Mouse (Mus musculus): ENCODE measurements around the gene Rpgr.
A peak's percentile ranks its signal among the peaks of the same experiment; 100 is the strongest.

Gene Rpgr

DNA sequence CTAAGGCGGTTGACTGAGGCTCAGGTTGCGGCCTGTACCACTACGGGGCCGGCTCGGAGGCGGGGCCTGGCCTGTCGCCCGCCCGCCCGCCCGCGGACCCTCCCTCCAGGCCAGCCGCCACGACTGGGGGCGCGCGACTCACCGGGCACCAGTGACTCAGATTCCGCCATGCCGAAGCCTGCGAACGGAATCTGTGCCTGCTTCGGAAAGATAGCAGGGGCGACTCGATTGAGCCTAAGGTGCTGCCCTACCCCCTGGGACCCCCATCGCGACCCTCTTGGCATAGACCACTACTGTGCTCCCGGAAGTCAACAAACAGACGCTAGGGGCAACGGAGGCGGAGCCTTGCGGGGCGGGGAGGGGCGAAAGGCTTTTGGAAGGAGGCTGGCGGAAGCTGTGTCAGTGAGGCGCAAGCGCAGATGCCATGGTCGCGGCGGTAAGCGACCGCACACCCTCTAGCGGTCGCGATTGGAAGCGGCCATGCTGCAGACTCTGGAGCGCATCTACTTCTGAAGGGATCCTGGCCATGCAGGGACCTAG is at the start of gene Rpgr:
Rpgr (minus strand) TSS at position 511 of the 540 bp plus-strand sequence.
- DNase-seq: peak; percentile 84 to 89

DNA sequence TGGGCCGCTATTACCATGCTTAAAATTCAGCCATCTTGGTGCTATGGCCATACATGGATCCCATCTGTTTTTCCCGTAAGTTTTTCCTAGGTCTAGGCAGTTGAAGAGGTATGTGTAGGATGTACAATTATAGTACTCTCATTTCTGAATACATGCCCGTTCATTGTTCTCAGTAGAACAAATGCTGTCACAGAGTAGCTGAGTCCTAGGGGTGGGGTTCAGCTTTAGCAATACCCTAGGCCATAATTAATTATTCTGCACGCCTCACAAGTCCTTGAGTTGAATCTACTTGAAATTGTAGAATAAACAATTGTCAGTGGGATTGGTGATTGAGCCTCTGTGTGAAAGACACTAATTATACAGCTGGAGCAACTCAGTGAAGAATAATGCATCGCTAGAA is 41.5 kb upstream of the Rpgr start:
- DNase-seq: no peak

DNA sequence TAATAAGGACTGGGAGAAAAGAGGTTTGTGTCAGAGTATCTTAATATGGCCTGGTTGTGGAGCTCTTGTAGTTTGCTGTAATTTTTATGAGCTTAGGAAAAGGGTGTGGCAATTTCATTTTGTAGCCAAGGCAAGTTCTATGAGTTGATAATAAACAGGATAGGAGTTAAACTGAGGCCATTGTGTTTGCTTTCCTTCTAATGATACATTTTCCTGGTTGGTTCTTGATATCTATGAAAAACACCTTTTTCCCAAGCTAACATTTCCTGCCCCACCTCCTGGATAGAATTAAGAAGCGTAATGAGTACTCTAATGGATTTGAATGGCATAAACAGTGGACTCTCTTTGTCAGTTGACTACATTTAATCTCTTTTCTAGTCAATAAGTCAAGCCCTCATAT is 41.1 kb upstream of the Rpgr start:
- no peak for DNase-seq

DNA sequence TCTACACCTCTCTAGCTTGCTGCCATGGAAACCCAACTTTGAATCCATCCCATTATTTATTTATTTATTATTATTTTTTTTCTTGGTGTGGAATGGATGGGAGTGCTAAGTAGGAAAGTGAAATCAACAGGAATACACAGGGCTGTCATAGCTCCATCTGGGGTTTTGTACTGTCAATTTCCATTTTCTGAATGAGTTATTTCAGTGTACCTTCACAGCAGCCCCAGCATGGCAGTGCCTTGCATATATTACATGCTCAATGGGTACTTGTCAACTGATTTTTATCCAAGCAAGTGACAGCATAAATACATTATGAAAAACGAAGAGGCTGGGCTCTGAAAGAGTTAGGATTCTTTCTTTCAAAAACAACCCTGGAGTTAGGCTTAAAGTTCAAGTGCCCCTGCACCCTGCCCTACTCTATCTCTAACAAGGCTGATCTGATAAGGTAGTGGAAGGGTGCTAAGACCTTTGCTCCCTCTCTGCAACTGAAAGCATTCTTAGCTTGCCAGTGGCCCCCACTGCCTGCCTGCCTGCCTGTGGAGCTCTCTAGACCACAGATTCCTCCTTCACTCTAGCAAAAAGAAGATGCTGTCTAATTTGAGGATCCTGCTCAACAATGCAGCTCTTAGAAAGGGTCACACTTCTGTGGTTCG is 35.3 kb upstream of the Rpgr start, which contains the start of gene Otc:
Otc (plus strand) TSS at position 454 of the 653 bp plus-strand sequence.
- no peak for DNase-seq

DNA sequence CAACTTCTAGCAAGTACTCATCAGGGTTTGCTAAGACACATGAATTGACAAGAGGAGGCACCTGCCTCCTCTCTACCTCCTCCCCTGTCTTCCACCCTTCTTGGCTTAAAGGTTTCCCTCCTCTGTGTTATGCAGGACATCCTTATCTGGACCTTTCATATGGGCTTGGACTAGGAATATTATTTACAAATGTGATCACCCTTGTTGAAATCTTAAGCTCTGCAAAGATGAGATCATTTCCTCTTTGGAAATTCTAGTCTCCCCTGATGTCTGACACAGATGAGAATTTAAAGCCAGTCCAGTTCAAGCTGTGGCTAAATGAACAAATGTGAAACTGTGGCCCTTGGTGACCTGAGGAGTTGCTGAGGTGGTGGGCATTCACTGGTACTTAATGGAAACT is 34.6 kb upstream of the Rpgr start:
- no peak for DNase-seq

DNA sequence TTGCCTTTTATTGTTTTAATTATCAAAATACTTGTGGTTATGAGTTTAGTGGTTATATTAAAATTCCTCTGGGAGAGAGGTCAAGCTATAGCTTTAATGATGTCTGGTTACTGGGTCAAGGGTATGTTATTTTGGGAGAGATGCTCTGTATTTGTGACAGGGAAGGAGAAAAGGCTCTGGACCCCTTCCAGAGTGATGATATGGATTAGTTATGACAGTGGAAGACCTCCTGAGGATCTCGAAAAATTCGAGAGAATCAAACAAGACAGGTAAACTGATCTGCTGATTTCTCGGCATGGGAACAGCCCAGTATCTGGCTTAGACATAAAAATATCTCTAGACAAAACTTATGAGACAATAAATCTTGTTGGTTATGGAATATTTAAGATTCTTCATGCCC is 27.2 kb upstream of the Rpgr start:
- DNase-seq: no peak

DNA sequence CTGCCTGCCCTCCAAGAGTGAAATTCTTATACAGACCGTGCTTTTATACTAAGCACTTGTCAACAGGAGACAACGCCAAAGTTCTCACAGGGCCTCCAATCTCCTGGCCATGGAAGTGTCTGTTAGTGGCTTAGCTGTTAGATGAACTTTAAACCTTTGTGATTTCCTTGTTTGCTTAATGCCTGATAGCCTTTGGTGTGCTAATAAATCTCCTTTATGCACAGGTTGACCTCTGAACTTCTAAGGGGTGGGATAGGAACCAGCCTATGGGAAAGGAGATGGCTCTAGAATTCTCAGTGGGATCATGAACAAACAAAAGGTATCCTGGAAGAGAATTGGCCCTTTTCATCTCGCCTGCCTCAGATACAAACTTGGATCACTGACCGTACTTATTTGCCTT is 22.8 kb upstream of the Rpgr start:
- no peak for DNase-seq

DNA sequence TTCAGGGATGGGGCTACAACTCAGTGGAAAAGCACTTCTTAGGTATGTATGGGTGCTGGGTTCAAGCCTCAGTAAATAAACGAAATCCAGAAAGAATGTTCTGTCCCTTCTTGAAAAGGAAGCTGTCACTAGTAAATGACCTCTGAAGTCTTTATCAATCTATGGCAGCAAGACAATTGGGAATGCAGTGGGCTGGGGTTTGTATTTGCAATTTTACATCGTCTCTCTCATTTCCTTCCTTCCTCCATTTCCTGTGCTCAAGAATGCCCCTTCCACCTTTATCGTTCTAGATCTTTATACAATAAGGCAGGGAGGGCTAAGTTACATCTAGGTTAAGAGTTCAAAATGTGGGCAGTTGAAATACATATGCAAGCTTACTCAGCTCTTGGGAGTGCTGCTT is 17.9 kb upstream of the Rpgr start:
- no peak for DNase-seq

DNA sequence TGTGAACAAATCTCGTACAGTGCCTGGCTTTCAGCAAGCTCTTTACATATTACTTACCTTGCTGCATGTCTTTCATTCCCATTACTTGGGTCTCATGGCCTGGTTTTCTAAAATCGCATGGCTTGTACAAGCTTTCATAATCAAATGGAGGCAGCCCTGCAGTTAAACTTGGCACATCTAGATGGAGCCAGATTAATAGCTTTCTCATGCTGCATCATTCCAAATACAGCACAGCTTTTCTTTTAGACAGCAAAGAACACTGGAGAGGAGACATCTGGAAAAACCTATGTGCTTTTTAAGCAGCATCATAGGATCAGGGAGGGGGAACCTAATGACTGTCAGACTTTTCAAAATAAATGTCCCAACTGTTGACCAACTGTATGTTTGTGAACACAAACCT is 16.3 kb upstream of the Rpgr start:
- no peak for DNase-seq

DNA sequence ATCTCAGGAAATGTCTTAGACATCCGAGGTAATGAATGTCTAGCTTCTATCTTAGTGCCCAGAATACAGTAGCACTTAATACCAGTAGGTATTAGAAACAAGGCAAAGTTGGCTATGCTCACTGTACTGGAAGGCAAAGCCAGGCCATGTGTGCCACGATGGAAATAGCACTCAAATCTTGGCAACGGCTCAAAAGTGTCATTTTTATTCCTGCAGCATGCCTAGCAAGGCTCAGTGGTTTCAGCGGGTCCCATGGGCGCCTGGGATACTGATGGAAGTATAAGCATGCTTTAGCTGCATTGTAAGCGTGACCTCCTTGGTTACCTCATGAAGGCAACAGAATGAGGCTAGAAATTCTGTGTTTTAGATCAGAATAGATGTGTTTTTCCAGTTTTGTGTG is 2.6 kb upstream of the Rpgr start:
- DNase-seq: no peak

DNA sequence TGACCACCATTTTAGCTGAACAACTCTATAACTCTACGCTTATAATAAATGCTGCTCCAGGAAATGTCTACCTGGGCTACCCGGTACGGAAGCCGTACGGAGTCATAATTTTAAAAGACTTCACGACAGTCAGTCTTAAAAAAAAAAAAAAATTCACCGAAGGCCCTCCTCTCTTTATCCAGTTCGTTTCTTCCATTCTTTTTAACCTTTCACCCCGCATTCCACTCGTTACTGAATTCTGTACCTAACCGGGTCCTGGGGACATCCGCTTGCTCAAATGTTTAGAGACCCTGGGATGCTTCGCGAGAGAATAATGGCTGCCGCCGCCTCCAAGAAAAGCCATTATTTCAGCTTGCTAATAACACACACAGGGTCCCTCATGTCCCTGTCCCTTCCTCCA is 748 bp downstream of the Rpgr start:
- no peak for DNase-seq

DNA sequence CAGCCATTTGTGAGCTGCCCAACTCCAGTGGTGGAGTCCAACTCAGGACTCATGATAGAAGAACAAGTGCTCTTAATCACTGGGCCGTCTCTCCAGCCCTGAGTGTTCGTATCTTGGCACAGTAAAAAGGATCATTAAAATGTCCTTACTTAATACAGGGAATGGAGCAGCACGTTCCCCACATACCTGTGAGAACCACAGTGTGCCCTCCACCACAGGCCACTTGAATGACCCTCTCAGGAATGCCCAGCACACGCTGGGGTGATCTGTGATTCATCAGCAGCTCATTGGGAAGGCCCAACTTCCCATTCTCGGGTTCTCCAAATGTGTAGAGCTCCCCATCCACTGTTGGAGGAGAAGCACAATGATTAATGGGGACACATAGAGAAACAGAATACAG is 10.8 kb downstream of the Rpgr start:
- no peak for DNase-seq

DNA sequence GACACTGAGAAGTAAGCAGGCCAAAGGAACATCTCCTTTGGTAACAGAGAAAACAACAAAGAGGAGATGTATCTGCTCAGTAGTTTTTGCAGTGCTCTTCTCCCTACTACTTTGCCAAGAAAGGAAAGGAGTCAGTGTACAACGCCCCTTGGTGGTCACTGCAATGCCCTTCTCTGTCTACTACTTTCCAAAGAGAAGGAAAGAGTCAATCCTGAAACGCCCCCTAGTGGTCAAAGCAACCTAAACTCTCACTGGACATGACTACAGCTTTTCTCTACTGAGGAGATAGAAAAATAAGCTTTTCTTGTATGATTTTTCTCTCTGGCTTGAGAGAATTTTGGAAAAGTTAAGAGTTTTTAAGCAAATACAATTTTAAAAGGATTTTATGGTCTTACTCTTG is 15.4 kb downstream of the Rpgr start:
- DNase-seq: peak in 1 of 2 experiments; percentile 10

DNA sequence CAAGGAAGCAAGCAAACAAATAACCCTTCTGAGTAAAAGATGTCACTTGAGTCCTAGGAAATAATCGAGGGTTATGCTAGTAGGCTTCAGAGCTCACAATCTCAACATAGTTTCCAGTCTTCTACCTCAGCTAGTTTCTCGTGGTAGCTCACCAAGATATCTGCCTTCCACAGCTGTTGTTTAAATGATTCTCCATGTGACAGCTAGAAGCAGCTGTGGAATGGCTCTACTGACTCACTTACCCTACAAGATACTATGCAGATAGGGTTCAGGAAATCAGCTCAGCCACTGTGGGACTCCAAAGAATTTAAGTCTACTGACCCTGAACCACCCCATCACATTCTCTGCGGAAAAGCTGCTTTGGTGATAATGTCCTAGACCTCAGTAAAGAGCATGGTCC is 64.3 kb downstream of the Rpgr start:
- DNase-seq: no peak

DNA sequence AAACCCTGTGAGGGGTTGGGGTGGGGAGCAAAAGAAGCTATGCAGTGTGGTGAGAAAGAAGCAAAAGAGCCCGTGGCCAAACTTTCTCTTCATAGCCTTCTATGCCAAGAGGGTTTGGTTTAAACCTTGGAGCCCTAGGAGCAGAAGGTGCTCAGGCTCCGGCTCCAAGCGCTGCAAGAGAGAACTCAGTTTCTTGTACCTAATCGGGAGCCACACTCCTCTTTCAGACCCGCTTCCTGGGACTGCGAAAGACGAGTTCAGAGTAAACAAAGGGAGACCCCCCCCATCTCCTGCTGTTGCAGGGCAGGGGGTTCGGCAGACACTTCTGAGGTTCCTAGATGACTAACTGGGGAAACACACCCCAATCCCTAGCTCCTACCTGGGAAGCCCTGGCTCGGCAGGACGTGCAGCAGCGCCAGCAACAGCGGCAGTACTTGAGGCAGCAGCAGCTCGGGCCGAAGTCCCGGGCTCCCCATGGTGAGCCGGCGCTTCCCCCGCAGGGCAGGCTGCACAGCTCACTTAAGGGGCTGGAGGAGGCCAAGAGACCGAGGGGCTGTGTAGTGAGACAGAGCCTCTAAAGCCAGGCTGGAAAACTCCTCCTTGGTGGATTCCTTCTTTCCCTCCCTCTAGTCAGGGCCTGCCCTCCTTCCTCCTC is 99.5 kb downstream of the Rpgr start, which contains the start of gene Srpx:
Srpx (minus strand) TSS at position 645 of the 655 bp plus-strand sequence.
- no peak for DNase-seq

DNA sequence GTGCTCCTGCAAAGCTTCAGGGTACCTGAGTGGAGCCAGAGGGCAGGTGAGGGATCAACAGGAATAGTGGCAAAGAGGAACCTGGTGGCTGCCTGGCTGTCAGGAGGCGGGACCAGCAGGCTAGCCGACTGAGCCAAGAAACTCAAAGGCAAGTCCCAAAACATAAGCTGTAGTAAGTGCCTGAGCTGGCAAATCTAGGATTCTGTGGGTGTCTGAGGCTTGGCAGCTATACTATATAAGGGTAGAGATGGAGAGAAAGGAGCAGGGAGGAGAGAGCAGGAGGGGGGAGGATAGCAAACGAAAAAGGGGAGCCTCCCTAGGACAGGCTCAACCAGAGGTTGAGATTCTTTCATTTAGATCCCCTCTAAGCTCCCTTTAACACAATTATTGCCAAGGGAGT is 100.9 kb downstream of the Rpgr start:
- no peak for DNase-seq

DNA sequence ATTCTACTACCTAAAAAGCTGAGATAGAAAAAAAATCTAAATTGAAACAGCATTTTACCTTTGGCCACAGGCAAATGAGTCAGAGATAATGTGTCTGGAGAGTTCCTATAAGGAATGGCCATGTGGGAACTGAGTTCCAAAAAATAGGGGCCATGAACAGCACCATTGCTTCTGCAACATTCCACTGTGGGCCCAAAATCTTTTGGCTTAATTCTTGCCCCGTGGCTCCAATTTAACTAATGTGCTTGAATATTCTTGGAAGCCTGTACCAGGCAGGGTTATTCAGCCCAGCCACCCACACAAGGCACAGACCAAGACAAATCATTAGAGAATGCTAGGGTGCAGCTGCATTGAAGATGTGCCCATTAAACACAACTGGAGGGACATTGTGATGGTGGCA is 106.0 kb downstream of the Rpgr start:
- DNase-seq: no peak

DNA sequence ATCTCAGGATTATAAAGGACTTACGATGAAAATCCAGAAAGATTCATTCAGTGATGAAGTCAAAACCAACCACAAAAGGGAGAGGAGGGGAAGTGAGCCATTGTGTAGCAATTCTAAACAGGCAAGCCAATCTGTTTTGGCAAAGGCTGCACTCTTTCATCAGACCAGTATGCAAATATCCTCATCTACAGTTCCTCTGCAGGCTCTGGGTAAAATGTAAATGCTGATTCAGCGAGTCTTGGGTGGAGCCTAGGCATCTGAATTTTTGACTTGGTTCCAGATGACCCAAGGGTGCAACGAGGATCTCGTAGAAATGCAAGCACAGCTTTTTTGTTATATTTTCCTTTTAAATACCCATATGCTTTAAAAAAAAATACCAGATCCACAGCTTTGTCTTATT is 108.2 kb downstream of the Rpgr start:
- no peak for DNase-seq

DNA sequence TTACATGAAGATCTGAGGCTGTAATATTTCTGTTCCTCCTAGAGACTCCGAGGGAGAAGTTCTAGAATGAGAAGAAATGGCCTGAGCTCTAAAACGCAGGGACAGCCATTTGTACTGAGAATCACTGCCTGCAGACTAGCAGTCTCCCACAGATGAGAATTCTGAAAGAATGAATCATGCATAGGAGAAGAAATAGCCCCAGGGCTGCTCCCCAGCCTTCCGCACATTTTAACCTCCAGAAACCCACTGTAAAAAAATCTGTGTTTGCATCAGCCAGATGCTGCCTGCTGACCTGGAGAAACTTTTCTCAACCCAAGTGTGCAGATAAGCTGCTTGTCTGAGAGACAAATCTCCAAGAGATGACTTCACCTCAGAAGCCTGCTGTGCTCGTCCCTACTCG is 111.2 kb downstream of the Rpgr start:
- no peak for DNase-seq

DNA sequence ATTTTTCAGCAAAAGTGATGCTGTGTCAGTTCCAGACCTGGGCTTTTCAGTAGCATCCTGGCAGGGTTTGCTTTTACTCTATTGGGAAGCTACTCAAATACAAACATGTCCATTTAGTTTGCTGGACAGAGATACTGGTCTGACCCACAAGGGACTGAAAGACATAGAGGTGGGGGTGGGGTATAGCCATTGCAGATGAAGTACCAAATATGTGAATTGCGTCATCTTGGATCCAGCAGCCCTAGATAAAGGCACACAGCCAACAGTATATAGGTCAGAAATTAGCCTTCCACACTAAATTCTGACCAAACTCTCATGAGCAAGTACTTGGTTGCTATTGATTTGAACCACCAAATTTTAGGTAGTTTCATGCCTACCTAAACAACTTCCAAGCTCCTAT is 114.0 kb downstream of the Rpgr start:
- DNase-seq: no peak

DNA sequence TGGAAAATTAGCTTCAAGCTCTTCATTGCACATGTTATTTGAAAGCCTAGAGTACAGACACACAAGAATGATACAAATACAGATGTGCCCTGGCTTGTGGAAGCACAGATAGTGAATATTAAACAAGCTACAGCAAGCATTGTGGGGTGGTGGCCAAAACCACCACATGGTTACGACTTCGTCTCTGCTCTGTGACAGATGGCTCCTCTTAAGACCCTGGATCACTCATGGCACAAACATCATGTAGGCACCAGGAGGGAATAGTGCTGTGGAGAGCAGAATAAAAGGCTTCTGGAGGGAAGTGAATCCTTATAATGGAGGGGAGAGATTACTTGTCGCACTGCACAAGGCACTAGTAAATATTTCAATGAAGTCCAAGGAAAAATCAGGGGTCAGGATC is 120.9 kb downstream of the Rpgr start:
- no peak for DNase-seq

DNA sequence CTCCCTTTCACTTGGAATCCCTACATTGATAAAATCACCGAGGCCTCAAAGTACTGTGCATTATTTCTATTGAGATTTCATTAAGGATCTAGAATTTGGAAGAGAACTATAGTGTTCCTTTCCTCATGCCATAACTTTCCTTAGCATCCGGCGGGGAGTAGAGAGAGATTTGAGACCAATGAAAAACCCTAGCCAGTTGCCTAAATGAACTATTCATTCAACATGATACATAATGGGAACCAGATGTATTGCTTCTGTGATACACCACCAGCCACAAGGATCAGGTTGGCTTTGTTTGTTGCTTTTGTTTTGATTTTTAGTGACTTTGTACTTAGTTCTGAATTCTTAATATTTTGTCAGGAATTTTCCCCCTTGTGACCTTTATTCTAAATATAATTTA is 136.3 kb downstream of the Rpgr start:
- DNase-seq: no peak

DNA sequence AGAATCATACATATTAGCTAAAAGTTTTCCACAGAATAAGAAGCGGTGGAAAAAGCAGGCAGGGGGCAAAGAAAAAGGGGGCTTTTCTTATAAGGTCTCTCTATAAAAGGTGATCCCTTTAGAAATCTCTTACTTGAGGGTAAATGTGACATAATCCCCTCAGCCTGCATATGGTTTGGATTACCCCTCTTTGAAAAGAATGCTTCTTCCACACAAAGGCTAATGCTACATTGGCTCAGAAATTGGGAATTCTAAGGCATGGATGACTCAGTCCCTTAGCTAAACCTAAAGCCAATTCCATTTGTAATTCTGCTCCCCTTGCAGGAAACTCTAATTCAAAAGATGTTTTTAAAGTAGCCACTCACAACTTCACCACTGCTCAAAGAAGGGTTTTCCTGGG is 136.7 kb downstream of the Rpgr start:
- DNase-seq: no peak

DNA sequence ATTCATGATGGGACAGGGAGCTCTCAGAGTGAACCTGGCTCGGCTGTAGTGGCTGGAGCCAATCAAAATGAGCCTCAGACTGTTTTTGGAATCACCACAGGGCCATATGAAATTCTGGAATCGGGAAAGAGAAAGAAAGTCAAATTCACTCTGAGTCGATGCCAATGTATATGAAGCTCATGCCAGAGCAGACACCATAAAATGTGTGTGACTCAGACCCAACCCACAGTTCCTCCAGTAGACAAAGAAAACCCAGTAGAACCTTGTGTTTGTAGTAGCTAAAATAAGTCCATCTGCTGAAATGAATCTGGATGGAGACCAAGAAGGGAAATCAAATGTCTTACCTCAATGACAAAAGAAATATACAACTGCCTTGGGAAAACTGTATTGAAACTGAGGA is 142.8 kb downstream of the Rpgr start:
- DNase-seq: no peak

DNA sequence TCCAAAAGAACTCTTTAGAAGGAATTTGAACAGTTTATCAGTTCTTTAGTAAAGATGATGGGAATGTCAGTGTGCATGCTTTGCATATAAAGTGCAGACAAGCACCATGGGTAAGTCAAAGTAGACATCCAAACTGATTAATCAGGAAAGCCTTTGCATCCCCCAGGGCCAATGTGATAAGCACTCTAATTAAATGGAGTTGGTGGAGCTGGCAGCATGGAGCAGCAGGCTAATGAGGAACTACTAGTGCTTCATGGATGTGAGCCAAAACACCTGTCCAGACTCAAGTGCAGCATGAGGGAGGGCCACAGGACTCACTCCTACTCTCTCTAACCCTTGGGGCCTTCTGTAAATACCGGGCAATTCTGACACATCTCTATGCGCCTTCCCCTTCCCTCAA is 145.2 kb downstream of the Rpgr start:
- DNase-seq: no peak

Measured in spleen, adult 18-20 months (tissue).